Mouse (Mus musculus) left cerebral cortex, adult 11 months (tissue): ENCODE results near the gene Ing1.

Experiments
- DNase-seq: peaks from one replicate; pipeline ENCODE4 v3.0.0; 2022; ENCODE audit warnings: low spot score

Ing1 gene

GRCm38 (mm10) chr8:11554799-11555719 lies at the start of gene Ing1:
Gene Ing1, plus strand, starts transcription at chr8:11555571.
- DNase-seq: peak; percentile 96

GRCm38 (mm10) chr8:11506074-11506473 lies 49.3 kb upstream of the Ing1 start:
- no peak for DNase-seq

GRCm38 (mm10) chr8:11506802-11507201 lies 48.6 kb upstream of the Ing1 start:
- peak; percentile 27 for DNase-seq

GRCm38 (mm10) chr8:11508880-11509279 lies 46.5 kb upstream of the Ing1 start:
- no peak for DNase-seq

DNA sequence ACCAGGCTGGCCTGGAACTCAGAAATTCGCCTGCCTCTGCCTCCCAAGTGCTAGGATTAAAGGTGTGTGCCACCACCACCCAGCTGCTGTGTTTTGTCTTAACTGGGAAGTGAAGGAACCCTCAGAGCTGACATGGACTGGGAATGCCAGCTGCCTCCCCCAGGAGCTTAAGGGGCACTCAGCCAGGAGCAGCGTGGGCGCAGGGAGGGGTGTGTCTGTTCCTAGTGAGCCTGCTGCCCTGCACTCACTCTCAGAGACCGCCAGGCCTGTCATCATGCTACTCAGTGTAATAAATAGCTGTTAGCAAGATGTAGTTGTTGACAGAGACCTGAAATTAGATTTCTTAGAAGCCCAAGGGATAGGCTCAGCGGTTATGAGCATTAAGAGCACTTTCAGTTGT lies 44.4 kb upstream of the Ing1 start:
- no peak for DNase-seq

DNA sequence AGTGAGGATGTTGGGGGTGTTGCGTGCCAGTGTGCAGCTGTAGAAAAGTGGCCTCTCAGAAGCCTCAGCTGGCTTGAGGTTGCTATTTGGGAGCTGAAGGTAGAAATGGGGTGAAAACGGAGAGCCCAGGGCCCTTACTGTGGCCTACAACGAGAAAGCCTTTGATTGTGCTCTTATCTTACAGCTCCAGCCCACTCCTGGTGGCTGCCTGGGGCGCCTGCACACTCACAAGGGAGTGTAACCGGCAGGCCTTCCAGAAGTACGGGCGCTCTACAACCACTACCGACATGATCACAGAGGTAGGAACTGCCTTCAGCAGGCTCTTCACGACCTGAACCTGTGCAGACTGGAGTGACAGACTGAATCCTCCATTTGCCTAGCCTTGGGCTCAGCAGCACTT lies 42.7 kb upstream of the Ing1 start:
- no peak for DNase-seq

GRCm38 (mm10) chr8:11513247-11513646 lies 42.1 kb upstream of the Ing1 start:
- DNase-seq: no peak

DNA sequence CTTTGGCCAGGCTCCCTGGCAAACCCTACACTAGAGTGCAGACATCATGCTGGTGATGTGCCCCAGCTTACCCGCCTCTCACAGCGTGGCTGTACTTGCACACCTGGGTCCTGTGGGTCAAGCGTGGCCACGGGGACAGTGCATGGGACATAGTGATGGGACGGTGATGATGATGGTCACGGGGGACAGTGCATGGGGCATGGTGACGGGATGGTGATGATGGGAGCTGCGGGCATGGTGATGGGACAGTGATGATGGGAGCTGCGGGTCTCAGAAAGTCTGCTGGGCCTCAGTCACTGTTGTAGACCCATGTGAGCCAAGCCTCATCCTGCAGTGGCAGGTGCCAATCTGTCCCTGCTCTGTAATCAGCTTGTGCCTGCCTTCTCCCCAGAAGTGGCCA lies 39.1 kb upstream of the Ing1 start:
- no peak for DNase-seq

GRCm38 (mm10) chr8:11517366-11518055 lies 37.9 kb upstream of the Ing1 start:
- no peak for DNase-seq

GRCm38 (mm10) chr8:11518056-11518396 lies 37.3 kb upstream of the Ing1 start:
- no peak for DNase-seq

- no peak for DNase-seq
Observed at GRCm38 (mm10) chr8:11518676-11519075, 36.7 kb upstream of the Ing1 start.

- DNase-seq: no peak
Observed at GRCm38 (mm10) chr8:11523331-11523730, 32.0 kb upstream of the Ing1 start.

DNA sequence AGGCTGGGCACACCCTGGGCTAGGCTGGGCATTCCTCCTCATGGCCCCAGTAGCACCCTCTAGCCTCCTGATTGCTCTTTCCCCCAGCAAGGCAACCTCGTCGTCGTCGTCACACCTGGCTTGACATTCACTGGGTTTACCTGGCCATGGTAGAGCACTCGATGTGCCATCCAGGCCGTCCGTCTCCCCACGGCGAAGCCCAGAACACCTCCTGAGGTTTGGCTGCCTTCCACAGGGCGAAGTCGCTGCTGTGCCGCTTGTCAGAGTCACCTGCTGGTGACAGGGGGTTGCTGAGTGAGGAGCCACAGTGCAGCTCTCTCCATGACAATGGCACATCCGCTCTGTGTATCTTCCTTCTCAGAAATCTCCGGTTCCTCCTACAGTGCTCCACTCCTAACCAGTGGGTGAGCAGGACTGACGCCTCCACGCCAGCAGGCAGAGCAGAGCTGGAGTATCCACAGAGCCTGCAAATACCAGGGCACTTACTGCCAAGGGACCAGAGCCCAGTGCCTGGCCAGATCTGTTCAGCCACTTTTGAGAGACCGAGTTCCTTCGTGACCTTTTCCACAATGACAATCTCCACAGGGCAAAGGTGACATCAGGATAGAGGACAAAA lies 25.1 kb upstream of the Ing1 start:
- no peak for DNase-seq

GRCm38 (mm10) chr8:11530849-11531248 lies 24.5 kb upstream of the Ing1 start:
- DNase-seq: no peak

DNA sequence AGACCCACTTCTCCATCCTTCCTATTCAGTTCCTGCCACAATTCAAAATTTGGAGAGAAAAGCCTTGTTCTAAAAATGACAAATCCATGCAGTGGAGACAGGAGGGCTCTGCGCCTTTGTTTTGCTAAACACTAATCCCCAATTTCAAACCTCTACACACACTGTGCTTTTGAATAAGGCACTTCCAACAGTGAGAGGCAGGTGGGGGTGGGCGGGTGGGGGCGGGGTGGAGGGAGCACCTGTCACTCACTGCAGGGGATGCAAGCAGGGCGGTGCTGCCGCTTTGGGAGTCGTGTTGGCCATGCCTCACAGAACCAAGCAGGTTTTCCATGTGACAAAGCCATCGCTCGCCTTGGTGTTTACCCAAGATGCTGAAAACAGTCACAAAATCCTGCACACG lies 20.9 kb upstream of the Ing1 start:
- DNase-seq: no peak

DNA sequence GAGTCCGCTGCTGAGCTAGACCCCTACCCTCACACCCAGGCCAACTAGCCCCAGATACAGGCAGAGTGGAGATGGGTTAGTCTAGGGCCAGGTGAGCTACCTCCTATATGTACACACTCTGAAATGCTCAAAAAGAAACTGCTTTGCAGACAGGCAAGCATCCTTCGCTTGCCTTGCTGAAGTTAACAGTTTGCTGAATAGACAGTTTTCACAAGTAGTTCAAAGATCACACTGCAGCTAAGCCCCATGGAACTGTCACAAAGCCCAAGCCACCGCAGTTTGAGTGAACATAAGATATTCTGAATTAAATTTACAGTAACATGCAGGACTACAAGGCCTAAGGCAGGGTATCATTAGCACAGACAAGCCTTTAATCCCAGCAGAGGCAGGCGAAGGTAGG lies 16.3 kb upstream of the Ing1 start:
- no peak for DNase-seq

DNA sequence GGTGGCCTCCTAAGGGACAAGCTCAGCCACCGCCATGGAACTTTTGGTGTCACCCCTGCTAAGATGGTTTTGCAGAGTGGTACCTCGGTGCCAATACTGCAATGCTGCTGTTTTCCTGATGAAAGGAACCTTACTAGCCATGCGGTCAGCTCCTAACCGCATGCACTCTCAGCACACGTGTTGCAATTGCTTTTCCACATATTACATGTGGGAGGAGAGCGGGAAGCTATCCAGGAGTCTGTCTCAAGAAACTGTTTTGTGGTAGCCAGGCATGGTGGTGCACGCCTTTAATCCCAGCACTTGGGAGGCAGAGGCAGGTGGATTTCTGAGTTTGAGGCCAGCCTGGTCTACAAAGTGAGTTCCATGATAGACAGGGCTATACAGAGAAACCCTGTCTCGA lies 15.2 kb upstream of the Ing1 start:
- DNase-seq: no peak

DNA sequence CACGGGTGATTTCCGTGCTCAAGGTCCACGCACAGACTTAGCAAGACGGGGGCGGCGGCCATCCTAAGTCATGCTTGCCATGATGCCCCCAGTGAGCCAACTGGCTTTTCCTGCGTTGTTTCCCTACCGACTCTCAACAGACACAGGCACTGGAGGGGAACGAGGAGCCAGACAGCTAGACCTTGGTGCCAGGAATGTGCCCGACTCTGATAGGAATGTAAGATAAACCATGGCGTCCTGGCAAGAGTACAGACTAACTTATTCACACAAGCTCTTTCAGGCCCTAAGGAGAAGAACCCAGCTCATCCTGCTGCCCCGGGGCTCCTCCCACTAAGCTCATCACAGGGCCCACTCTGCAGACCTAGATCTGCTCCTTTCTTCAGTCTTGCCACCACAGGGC lies 13.3 kb upstream of the Ing1 start:
- no peak for DNase-seq

- DNase-seq: no peak
Observed at GRCm38 (mm10) chr8:11542866-11543265, 12.5 kb upstream of the Ing1 start.

DNA sequence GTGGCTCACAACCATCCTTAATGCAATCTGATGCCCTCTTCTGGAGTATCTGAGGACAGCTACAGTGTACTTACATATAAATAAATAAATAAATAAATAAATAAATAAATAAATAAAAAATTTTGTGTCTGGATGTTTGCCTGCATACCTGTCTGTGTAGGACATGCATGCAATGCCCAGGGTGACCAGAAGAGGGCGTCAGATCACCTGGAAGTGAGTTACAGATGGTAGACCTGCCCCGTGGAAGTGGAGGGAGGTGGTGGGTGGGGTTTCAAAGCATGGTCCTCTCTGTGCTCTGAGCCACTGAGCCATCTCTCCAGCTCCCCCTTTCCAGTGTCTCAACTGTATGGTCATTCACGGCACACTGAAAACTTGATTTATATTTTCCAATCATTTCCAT lies 11.0 kb upstream of the Ing1 start:
- DNase-seq: no peak

- DNase-seq: no peak
Observed at GRCm38 (mm10) chr8:11547063-11547462, 8.3 kb upstream of the Ing1 start.

GRCm38 (mm10) chr8:11549706-11550105 lies 5.7 kb upstream of the Ing1 start:
- no peak for DNase-seq

DNA sequence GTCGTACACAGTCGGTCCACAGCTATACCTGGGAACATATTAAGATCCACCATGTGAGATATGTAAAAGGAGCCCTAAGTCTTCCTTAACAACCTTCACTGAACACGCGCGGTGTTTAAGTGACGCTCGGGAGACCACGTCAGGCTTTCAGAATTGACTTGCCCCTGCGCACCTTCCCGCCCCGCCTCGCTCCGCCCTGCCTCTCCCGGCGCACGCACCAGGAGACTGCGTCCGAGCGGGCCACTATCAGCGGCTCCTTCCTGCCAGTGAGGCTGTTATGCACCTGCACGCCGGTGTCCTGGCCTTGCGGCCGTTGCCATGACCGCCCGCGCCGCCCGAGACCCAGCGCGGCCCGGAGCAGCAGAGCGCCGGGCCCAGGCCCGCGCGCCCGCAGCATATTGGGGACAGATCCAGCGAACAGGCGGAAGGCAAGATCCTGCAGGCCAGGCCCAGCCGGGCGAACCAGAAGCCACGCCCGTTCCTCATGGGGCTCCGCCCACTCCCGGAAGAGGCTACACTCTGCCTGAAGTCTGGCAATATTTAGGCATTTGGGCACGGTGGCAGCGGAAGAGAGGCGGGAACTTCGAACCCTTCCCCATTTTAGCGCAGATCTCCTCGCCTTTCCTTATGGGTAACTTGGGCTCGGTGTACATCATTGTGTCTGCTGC lies 5.0 kb upstream of the Ing1 start, which contains the start of gene Cars2:
Gene Cars2, minus strand, starts transcription at position 503 of the 668 bp plus-strand sequence.
- DNase-seq: peak; percentile 82
